Mouse (Mus musculus) MEL (cell line): ENCODE data around the gene Aass. TPM values are rescaled to one million over a fixed set of nuclear protein-coding genes. Genes with fewer than 3 reads are reported as not detected.

Source experiments
- DNase-seq: peaks from one replicate; pipeline ENCODE4 v3.0.0; 2011; ENCODE audit warnings: low read depth, low spot score
- H3K27ac ChIP-seq: 2 replicates; pipeline ENCODE4 v1.5.1; 2012; ENCODE audit warnings: low read depth, mild to moderate bottlenecking, control low read depth, low read length, moderate library complexity; ENCODE audit not compliant: control insufficient read depth
- H3K27me3 ChIP-seq, 2 experiments: fragments of 150-350 bp in 1 of 2; sonication (generic) in 1 of 2; 2 replicates each; pipeline ENCODE4 v1.6.1; 2012; ENCODE audit warnings: low read length in 2 of 2, mild to moderate bottlenecking in 2 of 2, improper control_type of control experiment in 1 of 2, moderate library complexity in 1 of 2; ENCODE audit not compliant: insufficient read depth in 2 of 2, control insufficient read depth in 1 of 2
- H3K36me3 ChIP-seq, 2 experiments: 2 replicates each; pipeline ENCODE4 v1.6.1; 2012 to 2014; ENCODE audit warnings: low read length in 2 of 2, improper control_type of control experiment in 1 of 2, inconsistent platforms in 1 of 2, mild to moderate bottlenecking in 1 of 2; ENCODE audit not compliant: insufficient read depth in 2 of 2, control insufficient read depth in 1 of 2
- H3K4me1 ChIP-seq, 2 experiments: fragments of 150-350 bp in 1 of 2; sonication (generic) in 1 of 2; 2 replicates each; pipeline ENCODE4 v1.6.1; 2012; ENCODE audit warnings: low read length in 2 of 2, improper control_type of control experiment in 1 of 2, mild to moderate bottlenecking in 1 of 2; ENCODE audit not compliant: insufficient read depth in 2 of 2, control insufficient read depth in 1 of 2
- H3K4me3 ChIP-seq, 2 experiments: fragments of 150-350 bp in 1 of 2; sonication (generic) in 1 of 2; 2 replicates each; pipeline ENCODE4 v1.5.1; 2012; ENCODE audit warnings: low read depth in 2 of 2, low read length in 2 of 2, mild to moderate bottlenecking in 2 of 2, moderate library complexity in 2 of 2, control low read depth in 1 of 2, improper control_type of control experiment in 1 of 2; ENCODE audit not compliant: control insufficient read depth in 1 of 2, insufficient read depth in 1 of 2
- H3K79me2 ChIP-seq: 2 replicates; pipeline ENCODE4 v1.6.1; 2012; ENCODE audit warnings: mild to moderate bottlenecking, low read length, moderate library complexity; ENCODE audit not compliant: control insufficient read depth, poor library complexity, insufficient read depth
- H3K9ac ChIP-seq: 2 replicates; pipeline ENCODE4 v1.6.1; 2012; ENCODE audit warnings: low read depth, mild to moderate bottlenecking, control low read depth, low read length, moderate library complexity; ENCODE audit not compliant: control insufficient read depth, poor library complexity, severe bottlenecking
- H3K9me3 ChIP-seq: fragments of 150-350 bp; sonication (generic); replicated peaks from 2 replicates; pipeline ENCODE4 v1.6.1; 2012; ENCODE audit warnings: mild to moderate bottlenecking, low read length, improper control_type of control experiment, moderate library complexity; ENCODE audit not compliant: insufficient read depth
- BHLHE40 ChIP-seq: IDR thresholded peaks from 2 replicates; pipeline ENCODE4 v1.6.1; 2012; ENCODE audit warnings: low read depth, mild to moderate bottlenecking, inconsistent platforms, low read length, improper control_type of control experiment, borderline replicate concordance
- CHD2 ChIP-seq: IDR thresholded peaks from 2 replicates; pipeline ENCODE4 v1.6.1; 2011; ENCODE audit warnings: low read length, improper control_type of control experiment
- CTCF ChIP-seq, 3 experiments: IDR thresholded peaks in 2 of 3; conservative IDR thresholded peaks in 1 of 3; 2 replicates each; pipeline ENCODE4 v1.5.1; 2011 to 2012; ENCODE audit warnings: low read length in 3 of 3, low read depth in 2 of 3, mild to moderate bottlenecking in 2 of 3, improper control_type of control experiment in 1 of 3, inconsistent platforms in 1 of 3, mixed read lengths in 1 of 3, moderate library complexity in 1 of 3; ENCODE audit not compliant: control insufficient read depth in 1 of 3, insufficient read depth in 1 of 3, poor library complexity in 1 of 3, severe bottlenecking in 1 of 3
- ELF1 ChIP-seq: IDR thresholded peaks from 2 replicates; pipeline ENCODE4 v1.6.1; 2014; ENCODE audit warnings: low read depth, mild to moderate bottlenecking, inconsistent platforms, low read length, improper control_type of control experiment, moderate library complexity
- ETS1 ChIP-seq: IDR thresholded peaks from 2 replicates; pipeline ENCODE4 v1.6.1; 2012; ENCODE audit warnings: low read depth, mild to moderate bottlenecking, inconsistent platforms, low read length, improper control_type of control experiment, moderate library complexity
- GABPA ChIP-seq: IDR thresholded peaks from 2 replicates; pipeline ENCODE4 v1.6.1; 2012; ENCODE audit warnings: low read depth, mild to moderate bottlenecking, inconsistent platforms, low read length, improper control_type of control experiment, moderate library complexity
- GATA1 ChIP-seq: IDR thresholded peaks from 2 replicates; pipeline ENCODE4 v1.6.1; 2011; ENCODE audit warnings: low read depth, low read length, improper control_type of control experiment
- HCFC1 ChIP-seq: IDR thresholded peaks from 2 replicates; pipeline ENCODE4 v1.6.1; 2012; ENCODE audit warnings: low read depth, mild to moderate bottlenecking, inconsistent platforms, low read length, improper control_type of control experiment, moderate library complexity
- JUND ChIP-seq: IDR thresholded peaks from 2 replicates; pipeline ENCODE4 v1.6.1; 2011; ENCODE audit warnings: low read depth, mild to moderate bottlenecking, improper control_type of control experiment, low read length
- MAFK ChIP-seq: IDR thresholded peaks from 2 replicates; pipeline ENCODE4 v1.6.1; 2011; ENCODE audit warnings: low read depth, mild to moderate bottlenecking, low read length, improper control_type of control experiment, borderline replicate concordance
- MAZ ChIP-seq: IDR thresholded peaks from 2 replicates; pipeline ENCODE4 v1.6.1; 2012; ENCODE audit warnings: low read depth, mild to moderate bottlenecking, inconsistent platforms, low read length, improper control_type of control experiment
- MYB ChIP-seq: IDR thresholded peaks from 2 replicates; pipeline ENCODE4 v1.6.1; 2011; ENCODE audit warnings: mild to moderate bottlenecking, low read depth, low read length, improper control_type of control experiment
- NRF1 ChIP-seq: IDR thresholded peaks from 2 replicates; pipeline ENCODE4 v1.6.1; 2014; ENCODE audit warnings: low read depth, mild to moderate bottlenecking, inconsistent platforms, low read length, improper control_type of control experiment, moderate library complexity; ENCODE audit not compliant: poor library complexity, insufficient read depth, severe bottlenecking
- POLR2A ChIP-seq, 2 experiments: IDR thresholded peaks; 2 replicates each; pipeline ENCODE4 v1.6.1; 2011 to 2012; ENCODE audit warnings: low read length in 2 of 2, mild to moderate bottlenecking in 2 of 2, control low read depth in 1 of 2, improper control_type of control experiment in 1 of 2, low read depth in 1 of 2, moderate library complexity in 1 of 2; ENCODE audit not compliant: control insufficient read depth in 1 of 2, insufficient read depth in 1 of 2, poor library complexity in 1 of 2
- POLR2AphosphoS5 ChIP-seq: IDR thresholded peaks from 2 replicates; pipeline ENCODE4 v1.6.1; 2012; ENCODE audit warnings: low read depth, borderline replicate concordance, mild to moderate bottlenecking, inconsistent platforms, low read length, moderate library complexity, mixed read lengths
- RCOR1 ChIP-seq: IDR thresholded peaks from 2 replicates; pipeline ENCODE4 v1.6.1; 2012; ENCODE audit warnings: low read depth, mild to moderate bottlenecking, inconsistent platforms, low read length, improper control_type of control experiment
- TBP ChIP-seq: IDR thresholded peaks from 2 replicates; pipeline ENCODE4 v1.8.0; 2011; ENCODE audit warnings: low read depth, low read length, improper control_type of control experiment
- USF1 ChIP-seq: IDR thresholded peaks from 2 replicates; pipeline ENCODE4 v1.6.1; 2014; ENCODE audit warnings: low read depth, mild to moderate bottlenecking, inconsistent platforms, low read length, improper control_type of control experiment, moderate library complexity
- USF2 ChIP-seq, 2 experiments: IDR thresholded peaks; 2 replicates each; pipeline ENCODE4 v1.6.1; 2011 to 2012; ENCODE audit warnings: improper control_type of control experiment in 2 of 2, low read length in 2 of 2, borderline replicate concordance in 1 of 2, inconsistent platforms in 1 of 2, low read depth in 1 of 2, mild to moderate bottlenecking in 1 of 2; ENCODE audit not compliant: insufficient read depth in 1 of 2
- ZC3H11A ChIP-seq: IDR thresholded peaks from 2 replicates; pipeline ENCODE4 v1.6.1; 2012; ENCODE audit warnings: low read depth, mild to moderate bottlenecking, inconsistent platforms, low read length, improper control_type of control experiment
- ZNF384 ChIP-seq: IDR thresholded peaks from 2 replicates; pipeline ENCODE4 v1.6.1; 2012; ENCODE audit warnings: low read depth, mild to moderate bottlenecking, inconsistent platforms, low read length, improper control_type of control experiment
- polyA plus RNA-seq, 2 experiments: library from polyadenylated mRNA; stranded (reverse) in 1 of 2; unstranded in 1 of 2; fragments of >175 nt in 1 of 2; fragments of >200 nt in 1 of 2; gene quantifications; 2 replicates each; pipeline versions ENCODE4 v1.2.1 to v1.2.4; 2012; ENCODE audit warnings: low replicate concordance in 2 of 2, low read depth in 1 of 2; ENCODE audit not compliant: insufficient read length in 2 of 2, insufficient read depth in 1 of 2, missing spikeins in 1 of 2
- total RNA-seq: library from RNA; depleted of rRNA; stranded (reverse); fragments of 300-350 nt; gene quantifications from 2 replicates; pipeline ENCODE4 v1.2.3, GENCODE M21; 2012

Aass gene
- total and polyA plus RNA-seq, 3 experiments = not detected

DNA sequence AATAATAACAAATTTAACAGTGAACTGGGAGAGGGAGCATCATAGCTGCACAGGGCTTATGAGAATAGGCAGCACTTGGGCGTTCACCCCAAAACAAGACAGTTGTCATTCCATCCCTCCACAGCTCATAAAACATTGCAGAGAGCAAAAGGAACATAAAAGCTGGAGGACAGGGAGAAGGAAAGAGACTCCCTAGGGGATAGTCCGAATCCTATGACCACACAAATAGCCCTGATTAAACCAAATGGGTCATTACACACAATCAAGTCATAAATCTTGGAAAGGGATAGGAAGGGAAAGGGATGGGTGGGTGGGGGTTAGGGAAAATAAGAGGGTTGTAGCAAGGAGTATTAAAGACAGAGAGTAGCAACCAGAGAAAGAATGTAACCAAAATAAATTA lies 54.5 kb downstream of the Aass start (continued):
- TF ChIP-seq TBP = no peak

DNA sequence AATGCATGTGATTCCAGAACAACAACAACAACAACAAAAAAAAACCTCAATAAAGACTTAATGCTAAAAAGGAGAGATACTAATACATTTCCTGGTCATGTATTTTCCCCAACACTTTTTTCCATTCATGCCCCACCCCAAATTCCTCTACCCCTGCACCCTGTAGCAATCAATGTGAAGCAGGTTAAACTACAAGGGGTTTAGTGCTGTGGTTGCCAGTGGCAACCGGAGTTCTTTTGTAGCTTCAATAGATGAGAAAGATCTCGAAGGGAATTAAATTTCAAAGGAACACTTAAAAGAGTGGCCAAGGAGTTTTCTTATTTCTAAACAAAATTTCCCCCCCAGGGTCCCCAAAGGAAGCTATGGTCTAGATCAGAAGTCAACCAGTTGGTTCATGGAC lies 56.7 kb downstream of the Aass start:
- Histone ChIP-seq H3K79me2 (no peaks in the 10 kb centered on the region), H3K9me3 (no peaks in the 10 kb centered on the region), H3K27ac (no peak overlapping the region), H3K4me1 (no peaks in the 10 kb centered on the region), H3K27me3 (no peaks in the 10 kb centered on the region), H3K4me3 (no peak overlapping the region), H3K9ac (no peak overlapping the region), H3K36me3 (no peaks in the 10 kb centered on the region)
- no peak for DNase-seq
- TF ChIP-seq MAZ (no peak), GABPA (no peak), JUND (no peak), HCFC1 (no peak)

- Histone ChIP-seq H3K9me3 (no peaks in the 10 kb centered on the region), H3K27me3 (no peaks in the 10 kb centered on the region), H3K79me2 (no peaks in the 10 kb centered on the region), H3K4me3 (no peak overlapping the region), H3K36me3 (no peaks in the 10 kb centered on the region)
- no peak for DNase-seq
- TF ChIP-seq POLR2AphosphoS5 = no peak
- no peak for TF ChIP-seq BHLHE40
- no peak for TF ChIP-seq MAFK
- no peak for TF ChIP-seq ZNF384
- no peak for TF ChIP-seq CHD2
- TF ChIP-seq MYB = no peak
- TF ChIP-seq JUND = no peak
- no peak for TF ChIP-seq ELF1
- TF ChIP-seq, all 39 proteins: peak for 0
- Histone ChIP-seq H3K9ac (no peak overlapping the region), H3K4me1 (no peaks in the 10 kb centered on the region), H3K27ac (no peak overlapping the region)
Measured at GRCm38 (mm10) chr6:23055734-23056133, 77.1 kb downstream of the Aass start.

GRCm38 (mm10) chr6:23048836-23049235 lies 84.0 kb downstream of the Aass start:
- no peak for DNase-seq
- Histone ChIP-seq H3K4me1 (no peaks in the 10 kb centered on the region), H3K79me2 (no peaks in the 10 kb centered on the region), H3K36me3 (no peaks in the 10 kb centered on the region), H3K27me3 (no peaks in the 10 kb centered on the region), H3K4me3 (no peak overlapping the region), H3K27ac (no peak overlapping the region), H3K9me3 (no peaks in the 10 kb centered on the region), H3K9ac (no peak overlapping the region)
- no peak for TF ChIP-seq USF2 (IDR thresholded peaks at IDR 0.05; ENCODE audit: borderline replicate concordance in 1 of 2, insufficient read depth in 1 of 2, low read depth in 1 of 2, low read length in 2 of 2)
- TF ChIP-seq POLR2A (IDR thresholded peaks at IDR 0.05; ENCODE audit: control insufficient read depth in 1 of 2, insufficient read depth in 1 of 2, low read depth in 1 of 2, low read length in 2 of 2, poor library complexity in 1 of 2) = no peak
- no peak for TF ChIP-seq ETS1
- TF ChIP-seq NRF1 = no peak
- no peak for TF ChIP-seq ZC3H11A
- no peak for TF ChIP-seq GATA1
- no peak for TF ChIP-seq MAFK
- TF ChIP-seq MYB = no peak
- TF ChIP-seq CTCF (IDR thresholded peaks at IDR 0.05 in 2 of 3, conservative IDR thresholded peaks at IDR 0.05 in 1 of 3; ENCODE audit: control insufficient read depth in 1 of 3, insufficient read depth in 1 of 3, low read depth in 2 of 3, low read length in 3 of 3, poor library complexity in 1 of 3, severe bottlenecking in 1 of 3) = no peak
- no peak for TF ChIP-seq RCOR1
- no peak for TF ChIP-seq ELF1
- TF ChIP-seq USF1 = no peak
- no peak for TF ChIP-seq HCFC1
- no peak for TF ChIP-seq BHLHE40
